Mouse (Mus musculus) limb, embryonic 10.5 days (tissue): ENCODE measurements around the gene Naa10. TPM values are rescaled to one million over a fixed set of nuclear protein-coding genes. Genes with fewer than 3 reads are reported as not detected.

Source experiments
- DNase-seq: peaks from one replicate; pipeline ENCODE4 v3.0.0-alpha.2; 2017; ENCODE audit warnings: low spot score
- H3K27ac ChIP-seq: fragments of 300-500 bp; sonication (generic); 2 replicates; pipeline ENCODE4 v1.5.1; 2016; ENCODE audit warnings: mild to moderate bottlenecking
- H3K27me3 ChIP-seq: fragments of 300-500 bp; sonication (generic); 2 replicates; pipeline ENCODE4 v1.6.1; 2016; ENCODE audit warnings: low read depth, mild to moderate bottlenecking; ENCODE audit not compliant: poor library complexity, severe bottlenecking
- H3K36me3 ChIP-seq: fragments of 300-500 bp; sonication (generic); 2 replicates; pipeline ENCODE4 v1.6.1; 2016; ENCODE audit warnings: mild to moderate bottlenecking, moderate library complexity
- H3K4me1 ChIP-seq: fragments of 300-500 bp; sonication (generic); 2 replicates; pipeline ENCODE4 v1.6.1; 2016
- H3K4me3 ChIP-seq: fragments of 300-500 bp; sonication (generic); 2 replicates; pipeline ENCODE4 v1.5.1; 2016; ENCODE audit warnings: mild to moderate bottlenecking, moderate library complexity
- H3K9me3 ChIP-seq: fragments of 300-500 bp; sonication (generic); replicated peaks from 2 replicates; pipeline ENCODE4 v1.6.1; 2016; ENCODE audit warnings: mild to moderate bottlenecking
- WGBS: fragments of 180-500 bp; shearing (Covaris S2); methylation state at CpG from one replicate; pipeline ENCODE4 v1.1.7; 2016; 5-methylcytosine and 5-hydroxymethylcytosine counted together
- polyA plus RNA-seq: library from polyadenylated mRNA; unstranded; fragments of >200 nt; fragmentation: Nextera tagmentation; extraction: Ambion mirVana; gene quantifications from 2 replicates; pipeline ENCODE4 v1.2.1, GENCODE M21; 2016

The Naa10 gene
- polyA plus RNA-seq, 1 experiment from 2014 or later: 180 TPM

- Histone ChIP-seq H3K27me3 (peaks cover 30% of the 10 kb centered on the region), H3K36me3 (peaks cover 100% of the 10 kb centered on the region), H3K27ac (no peak overlapping the region), H3K4me3 (no peak overlapping the region), H3K9me3 (no peaks in the 10 kb centered on the region), H3K4me1 (no peaks in the 10 kb centered on the region)
- no peak for DNase-seq
- 88% methylated on average over 6 of the region's 6 CpGs for WGBS
Measured at GRCm38 (mm10) chrX:73946896-73947295, 25.2 kb upstream of the Naa10 start.

GRCm38 (mm10) chrX:73942294-73942693, 20.6 kb upstream of the Naa10 start:
- H3K4me1 ChIP-seq: no peaks in the 10 kb centered on the region
- H3K4me3 ChIP-seq: no peak overlapping the region
- peaks cover 38% of the 10 kb centered on the region for H3K27me3 ChIP-seq
- 94% methylated on average over 2 of the region's 2 CpGs for WGBS
- H3K9me3 ChIP-seq: no peaks in the 10 kb centered on the region
- DNase-seq: no peak
- H3K27ac ChIP-seq: no peak overlapping the region
- peaks cover 65% of the 10 kb centered on the region for H3K36me3 ChIP-seq

GRCm38 (mm10) chrX:73941860-73942259, 20.1 kb upstream of the Naa10 start:
- H3K4me3 ChIP-seq: no peak overlapping the region
- H3K4me1 ChIP-seq: no peaks in the 10 kb centered on the region
- peaks cover 33% of the 10 kb centered on the region for H3K27me3 ChIP-seq
- H3K27ac ChIP-seq: no peak overlapping the region
- no peaks in the 10 kb centered on the region for H3K9me3 ChIP-seq
- peaks cover 61% of the 10 kb centered on the region for H3K36me3 ChIP-seq
- 86% methylated on average over 2 of the region's 2 CpGs for WGBS
- no peak for DNase-seq

GRCm38 (mm10) chrX:73931871-73932270, 10.1 kb upstream of the Naa10 start:
- no peaks in the 10 kb centered on the region for H3K36me3 ChIP-seq
- WGBS: 70% methylated on average over 2 of the region's 2 CpGs
- no peak overlapping the region for H3K27ac ChIP-seq
- no peak overlapping the region for H3K4me3 ChIP-seq
- no peak for DNase-seq
- peaks cover 11% of the 10 kb centered on the region; the same call in 1 of the 2 replicates for H3K27me3 ChIP-seq
- no peaks in the 10 kb centered on the region for H3K9me3 ChIP-seq
- H3K4me1 ChIP-seq: no peaks in the 10 kb centered on the region

- Histone ChIP-seq H3K4me3 (peak within 1 kb of the TSS; percentile 31), H3K36me3 (no peaks in the 10 kb centered on the region), H3K9me3 (no peaks in the 10 kb centered on the region), H3K27ac (no peak within 1 kb of the TSS), H3K27me3 (peaks cover 14% of the 10 kb centered on the region; the same call in 1 of the 2 replicates), H3K4me1 (no peaks in the 10 kb centered on the region)
- WGBS: 36% methylated on average over 17 of the region's 17 CpGs
- peak; percentile 41 for DNase-seq
Measured at GRCm38 (mm10) chrX:73930402-73931062, 8.8 kb upstream of the Naa10 start, which contains the start of gene Renbp. Renbp (minus strand) TSS chrX:73930850.

GRCm38 (mm10) chrX:73922550-73922882, 772 bp upstream of the Naa10 start:
- WGBS: 77% methylated on average over 8 of the region's 8 CpGs
- H3K4me3 ChIP-seq: peak overlapping the region; percentile 62
- peaks cover 39% of the 10 kb centered on the region for H3K27me3 ChIP-seq
- no peaks in the 10 kb centered on the region for H3K9me3 ChIP-seq
- H3K4me1 ChIP-seq: 0 out of 2 replicates have a peak, but pooled peaks cover 4% of the 10 kb centered on the region
- peak overlapping the region; percentile 88 for H3K27ac ChIP-seq
- H3K36me3 ChIP-seq: peaks cover 28% of the 10 kb centered on the region
- DNase-seq: no peak

GRCm38 (mm10) chrX:73921285-73921822, 390 bp downstream of the Naa10 start:
- WGBS: 19% methylated on average over 34 of the region's 34 CpGs
- no peaks in the 10 kb centered on the region for H3K9me3 ChIP-seq
- H3K27me3 ChIP-seq: peaks cover 47% of the 10 kb centered on the region
- peak overlapping the region; percentile 62 for H3K4me3 ChIP-seq
- H3K4me1 ChIP-seq: 0 out of 2 replicates have a peak, but pooled peaks cover 4% of the 10 kb centered on the region
- H3K36me3 ChIP-seq: peaks cover 37% of the 10 kb centered on the region
- peak; percentile 34 for DNase-seq
- H3K27ac ChIP-seq: peak overlapping the region; percentile 88

- DNase-seq: no peak
- Histone ChIP-seq H3K27me3 (peaks cover 53% of the 10 kb centered on the region), H3K27ac (no peak overlapping the region), H3K36me3 (peaks cover 37% of the 10 kb centered on the region), H3K4me1 (0 out of 2 replicates have a peak, but pooled peaks cover 4% of the 10 kb centered on the region), H3K4me3 (no peak overlapping the region), H3K9me3 (no peaks in the 10 kb centered on the region)
- 91% methylated on average over 5 of the region's 5 CpGs for WGBS
Measured at GRCm38 (mm10) chrX:73918631-73919030, 3.1 kb downstream of the Naa10 start.

GRCm38 (mm10) chrX:73916945-73917344, 4.8 kb downstream of the Naa10 start:
- H3K36me3 ChIP-seq: peaks cover 37% of the 10 kb centered on the region
- 0 out of 2 replicates have a peak, but pooled peaks cover 4% of the 10 kb centered on the region for H3K4me1 ChIP-seq
- no peak overlapping the region for H3K4me3 ChIP-seq
- no peak overlapping the region for H3K27ac ChIP-seq
- WGBS: 90% methylated on average over 8 of the region's 8 CpGs
- H3K27me3 ChIP-seq: peaks cover 52% of the 10 kb centered on the region
- H3K9me3 ChIP-seq: no peaks in the 10 kb centered on the region
- DNase-seq: no peak

- Histone ChIP-seq H3K36me3 (peaks cover 35% of the 10 kb centered on the region), H3K27me3 (peaks cover 58% of the 10 kb centered on the region), H3K9me3 (no peaks in the 10 kb centered on the region), H3K4me3 (peak overlapping the region; percentile 28), H3K4me1 (peaks cover 6% of the 10 kb centered on the region), H3K27ac (peak overlapping the region; percentile 56; the same call in 1 of the 2 replicates)
- peak; percentile 83 for DNase-seq
- 22% methylated on average over 31 of the region's 31 CpGs for WGBS
Measured at GRCm38 (mm10) chrX:73914827-73915703, 6.7 kb downstream of the Naa10 start.

- DNase-seq: no peak
- H3K27ac ChIP-seq: no peak overlapping the region
- no peaks in the 10 kb centered on the region for H3K9me3 ChIP-seq
- H3K36me3 ChIP-seq: 0 out of 2 replicates have a peak, but pooled peaks cover under 1% of the 10 kb centered on the region
- peaks cover 51% of the 10 kb centered on the region for H3K27me3 ChIP-seq
- H3K4me1 ChIP-seq: peaks cover 6% of the 10 kb centered on the region
- H3K4me3 ChIP-seq: no peak overlapping the region
- WGBS: 79% methylated on average over 2 of the region's 2 CpGs
Measured at GRCm38 (mm10) chrX:73911588-73911987, 10.2 kb downstream of the Naa10 start.

- peak overlapping the region; percentile 37 for H3K4me3 ChIP-seq
- 14% methylated on average over 26 of the region's 26 CpGs for WGBS
Measured at GRCm38 (mm10) chrX:73911156-73911555, 10.6 kb downstream of the Naa10 start.

GRCm38 (mm10) chrX:73910451-73910850, 11.3 kb downstream of the Naa10 start:
- Histone ChIP-seq H3K4me3 (no peak overlapping the region), H3K9me3 (no peaks in the 10 kb centered on the region), H3K4me1 (peaks cover 6% of the 10 kb centered on the region), H3K27me3 (peaks cover 61% of the 10 kb centered on the region), H3K36me3 (no peaks in the 10 kb centered on the region), H3K27ac (no peak overlapping the region)
- no peak for DNase-seq

More at GRCm38 (mm10) chrX:73911156-73911555, 10.6 kb downstream of the Naa10 start:
- DNase-seq: no peak
- Histone ChIP-seq H3K27me3 (peaks cover 55% of the 10 kb centered on the region), H3K9me3 (no peaks in the 10 kb centered on the region), H3K36me3 (no peaks in the 10 kb centered on the region), H3K4me1 (peaks cover 6% of the 10 kb centered on the region), H3K27ac (no peak overlapping the region)
